Comparison of ENCODE assay signal across 8 mouse cellular contexts in the genomic region with DNA sequence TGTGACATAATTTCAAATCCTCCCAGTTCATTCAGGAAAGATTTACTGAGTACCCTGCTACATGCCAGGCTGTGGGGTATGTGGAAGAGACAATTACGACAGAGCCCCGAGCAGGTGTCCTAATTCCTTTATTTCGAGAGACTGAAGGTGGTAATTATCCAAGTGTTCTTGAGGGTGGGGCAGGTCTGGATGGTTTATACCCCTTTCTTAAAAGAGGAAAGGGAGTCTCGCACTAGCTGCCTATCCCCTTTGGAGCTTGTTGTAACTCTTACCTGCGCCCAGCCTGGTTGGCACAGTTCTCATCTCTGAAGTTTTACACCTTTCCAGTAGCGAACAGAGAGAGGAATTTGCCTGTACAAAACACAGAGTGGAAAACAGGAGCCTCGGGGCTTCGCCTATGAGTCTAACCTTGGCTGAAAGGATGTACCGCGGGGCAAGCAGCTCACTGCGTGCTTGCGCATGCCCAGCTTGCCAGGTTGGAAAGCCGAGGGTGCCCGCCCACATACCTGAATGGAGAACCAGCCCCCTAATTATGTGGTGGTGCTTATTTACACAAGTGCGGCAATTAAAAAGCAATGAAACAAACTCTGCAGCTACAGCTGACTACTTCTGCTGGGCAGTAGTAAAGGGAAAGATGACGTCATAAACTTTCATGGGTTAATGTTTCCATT.
DNase-seq lines count a peak whose midpoint lies in the region; ATAC-seq lines count a peak whose summit lies in the region.

No protein-coding gene starts in this region.

- H3K4me3 ChIP-seq in embryonic facial prominence, embryonic 13.5 days: no peak overlapping the region
- no peak overlapping the region for H3K4me3 ChIP-seq in embryonic facial prominence, embryonic 10.5 days
- no peak overlapping the region for H3K4me3 ChIP-seq in stomach, embryonic 14.5 days (ENCODE audit: low read depth, low read length)

- no peak overlapping the region for H3K27ac ChIP-seq in embryonic facial prominence, embryonic 13.5 days
- no peak overlapping the region for H3K27ac ChIP-seq in embryonic facial prominence, embryonic 10.5 days (replicated peaks)
- no peak overlapping the region for H3K27ac ChIP-seq in stomach, embryonic 14.5 days (ENCODE audit: low read length)

- H3K36me3 ChIP-seq in embryonic facial prominence, embryonic 13.5 days: no peaks in the 10 kb centered on the region
- H3K36me3 ChIP-seq in embryonic facial prominence, embryonic 10.5 days (replicated peaks): no peaks in the 10 kb centered on the region
- H3K36me3 ChIP-seq in stomach, embryonic 14.5 days (ENCODE audit: control insufficient read depth, insufficient read depth, low read length): no peaks in the 10 kb centered on the region

- no peak for DNase-seq in embryonic facial prominence, embryonic 10.5 days (ENCODE audit: low spot score)
- DNase-seq in right cerebral cortex, adult 18-20 months: peak; percentile 63
- no peak for DNase-seq in right cerebral cortex, postnatal 4 days
- peak; percentile 69 for DNase-seq in kidney, adult 9 months
- no peak for DNase-seq in yolk sac, embryonic 10.5 days (ENCODE audit: low spot score)
- DNase-seq in layer of hippocampus, adult 9-11 months: no peak

- H3K4me2 ChIP-seq in embryonic facial prominence, embryonic 13.5 days: peak overlapping the region; percentile 34
- H3K4me2 ChIP-seq in stomach, embryonic 14.5 days (replicated peaks; ENCODE audit: low read depth, low read length): peak overlapping the region; percentile 20; the same call in 1 of the 2 replicates

- peaks cover 33% of the 10 kb centered on the region for H3K4me1 ChIP-seq in embryonic facial prominence, embryonic 13.5 days
- H3K4me1 ChIP-seq in embryonic facial prominence, embryonic 10.5 days: peaks cover 33% of the 10 kb centered on the region
- H3K4me1 ChIP-seq in stomach, embryonic 14.5 days (ENCODE audit: control insufficient read depth, insufficient read depth, low read length): peaks cover 4% of the 10 kb centered on the region; the same call in 1 of the 2 replicates

- no peaks in the 10 kb centered on the region for H3K9me3 ChIP-seq in embryonic facial prominence, embryonic 13.5 days
- no peaks in the 10 kb centered on the region for H3K9me3 ChIP-seq in embryonic facial prominence, embryonic 10.5 days
- H3K9me3 ChIP-seq in stomach, embryonic 14.5 days (ENCODE audit: control insufficient read depth, low read depth, low read length): no peaks in the 10 kb centered on the region

- no peak overlapping the region for H3K9ac ChIP-seq in embryonic facial prominence, embryonic 13.5 days
- H3K9ac ChIP-seq in stomach, embryonic 14.5 days (replicated peaks; ENCODE audit: low read depth, low read length): no peak overlapping the region

- WGBS in embryonic facial prominence, embryonic 13.5 days: 66% methylated on average over 16 of the region's 16 CpGs
- 81% methylated on average over 16 of the region's 16 CpGs for WGBS in embryonic facial prominence, embryonic 10.5 days
- 74% methylated on average over 16 of the region's 16 CpGs for WGBS in stomach, embryonic 14.5 days

- no peaks in the 10 kb centered on the region; the same call in 1 of the 2 replicates for H3K27me3 ChIP-seq in embryonic facial prominence, embryonic 13.5 days
- peaks cover 9% of the 10 kb centered on the region; the same call in 1 of the 2 replicates for H3K27me3 ChIP-seq in embryonic facial prominence, embryonic 10.5 days (replicated peaks; ENCODE audit: low read depth, poor library complexity, severe bottlenecking)
- H3K27me3 ChIP-seq in stomach, embryonic 14.5 days (ENCODE audit: control insufficient read depth, insufficient read depth, low read length): no peaks in the 10 kb centered on the region

- ATAC-seq in embryonic facial prominence, embryonic 13.5 days (ENCODE audit: insufficient number of reproducible peaks, insufficient read depth, low FRiP score, low TSS enrichment, low read depth): no peak
- peak; percentile 38; the same call in 1 of the 2 replicates for ATAC-seq in stomach, embryonic 14.5 days (ENCODE audit: insufficient number of reproducible peaks, insufficient read depth, low FRiP score, low read depth)

Comparison
In these comparisons a context has a peak if more than half of its experiments do, and no peak if none do; other contexts are left out.
1. DNase-seq: peak in right cerebral cortex, adult 18-20 months (single experiment) and kidney, adult 9 months (single experiment); none in embryonic facial prominence, embryonic 10.5 days (single experiment), right cerebral cortex, postnatal 4 days (single experiment), yolk sac, embryonic 10.5 days (single experiment) and layer of hippocampus, adult 9-11 months (single experiment).